Mouse (Mus musculus): ENCODE measurements around the gene Rab25.
"Not testable (repeated sequence)": the region's sequence is repeated elsewhere in the genome, so short reads cannot be mapped to it uniquely, and the experiment has no call there.

Gene Rab25

GRCm38 (mm10) chr3:88548180-88548917 is at the start of gene Rab25:
Gene Rab25, minus strand, starts transcription at chr3:88548300.
- in situ Hi-C loops (cut with MboI; ENCODE audit: low sequenced_read_pairs) = no loop called here

GRCm38 (mm10) chr3:88596547-88596946 is 48.4 kb upstream of the Rab25 start:
- in situ Hi-C loops (cut with MboI; ENCODE audit: low sequenced_read_pairs) = not testable (repeated sequence)

DNA sequence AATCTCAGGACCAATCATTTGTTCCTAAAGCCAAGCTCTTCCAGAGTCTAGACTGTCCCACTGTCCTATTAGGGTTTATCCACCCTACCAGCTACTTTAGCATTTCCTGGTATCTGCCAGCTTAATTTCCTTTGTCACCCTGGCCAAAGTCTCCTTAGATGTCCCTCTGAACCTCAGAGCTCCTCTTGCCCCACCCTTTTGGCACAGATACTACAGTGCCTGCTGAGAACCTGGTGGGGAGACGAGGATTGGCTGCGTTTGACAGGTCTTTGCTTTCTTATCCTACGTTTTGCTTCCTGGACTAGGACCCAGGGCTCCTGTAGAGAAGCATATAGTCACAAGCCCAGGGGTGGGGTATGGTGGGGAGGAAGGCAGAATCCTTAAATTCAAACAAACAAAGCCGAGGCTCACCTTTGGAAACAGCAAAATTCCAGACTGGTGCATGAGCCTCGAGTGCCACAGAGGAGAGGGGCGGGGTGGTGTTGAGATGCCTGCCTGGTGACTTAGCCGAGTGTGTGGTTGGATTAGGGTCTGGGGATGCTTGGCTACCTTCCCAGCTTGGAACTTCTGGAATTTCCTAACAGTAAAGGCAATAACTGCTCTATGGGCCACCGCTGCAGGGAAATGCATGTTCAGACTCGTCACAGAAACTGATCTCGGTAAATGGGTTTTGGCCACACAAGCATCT is 45.9 kb upstream of the Rab25 start:
- in situ Hi-C loops (cut with MboI; ENCODE audit: low sequenced_read_pairs) = no loop called here

DNA sequence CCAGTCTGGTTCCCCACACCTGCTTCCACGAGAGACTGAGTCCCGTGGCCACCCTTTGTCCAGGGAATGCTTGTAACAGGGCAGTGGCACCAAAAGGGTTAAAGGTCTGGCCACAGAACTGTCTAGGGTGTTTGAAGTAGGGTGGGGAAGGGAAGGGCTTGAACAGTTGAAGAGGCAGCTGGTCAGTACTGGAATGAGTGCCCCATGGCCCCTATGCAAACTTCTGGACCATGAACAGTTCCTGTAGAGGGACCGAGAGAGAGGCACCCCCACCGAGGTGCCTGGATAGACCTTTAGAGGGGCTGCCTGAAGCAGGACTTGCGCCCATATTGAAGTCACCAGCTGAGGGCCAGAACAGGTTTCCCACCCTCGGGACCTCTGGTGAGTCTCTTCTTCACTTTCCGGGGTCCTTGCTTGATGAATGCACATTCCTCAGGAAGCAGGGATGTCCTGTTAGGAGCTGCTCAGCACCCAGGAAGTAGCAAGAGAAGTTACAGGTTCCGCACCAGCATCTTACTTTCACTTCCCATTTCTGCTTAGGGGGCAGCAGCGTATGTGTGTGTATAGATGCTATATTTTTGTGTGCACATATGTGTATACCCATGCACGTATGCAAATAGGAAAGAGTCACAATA is 45.0 kb upstream of the Rab25 start:
- in situ Hi-C loops (cut with MboI; ENCODE audit: low sequenced_read_pairs) = no loop called here

- in situ Hi-C loops (cut with MboI; ENCODE audit: low sequenced_read_pairs) = no loop called here
Observed at GRCm38 (mm10) chr3:88591950-88592731, 44.0 kb upstream of the Rab25 start.

DNA sequence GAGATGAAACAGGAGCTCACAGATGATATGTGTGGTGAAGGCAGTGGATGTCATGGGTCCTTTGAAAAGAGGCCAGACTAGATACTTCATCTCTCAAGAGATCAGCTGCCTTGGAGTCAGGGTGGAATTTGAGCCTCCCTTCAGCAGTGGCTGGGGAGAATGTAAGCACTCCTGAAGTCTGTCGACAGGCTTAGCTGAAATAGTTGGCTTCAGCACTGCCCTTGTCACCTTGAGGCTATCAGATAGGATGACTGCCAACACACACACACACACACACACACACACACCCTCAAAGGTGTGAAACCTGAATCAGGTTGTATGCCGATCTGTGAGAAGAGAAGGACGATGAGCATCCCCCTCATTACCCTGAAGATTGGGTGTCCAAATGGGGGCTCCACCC is 42.9 kb upstream of the Rab25 start:
- in situ Hi-C loops (cut with MboI; ENCODE audit: low sequenced_read_pairs) = no loop called here

- in situ Hi-C loops (cut with MboI; ENCODE audit: low sequenced_read_pairs) = no loop called here
Observed at GRCm38 (mm10) chr3:88590246-88590645, 42.1 kb upstream of the Rab25 start.

DNA sequence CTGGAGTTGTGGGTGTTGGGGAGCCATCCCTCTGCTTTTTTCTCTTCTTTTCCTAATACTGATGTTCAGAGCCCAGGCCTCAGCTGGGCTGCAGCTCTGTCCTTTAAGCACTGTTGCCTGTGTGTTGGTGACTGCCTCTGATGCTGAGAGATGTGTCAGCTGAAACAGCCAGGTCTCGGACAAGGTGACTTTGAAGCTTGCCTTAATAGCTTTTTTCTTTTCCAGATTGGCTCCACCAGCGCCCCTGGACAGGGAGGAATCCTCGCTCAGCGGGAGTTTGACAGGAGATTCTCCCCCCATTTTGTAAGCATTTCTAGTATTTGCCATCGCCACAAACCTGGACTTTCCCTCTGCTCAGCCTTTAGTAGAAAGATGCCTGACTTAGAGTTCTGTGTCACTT is 38.5 kb upstream of the Rab25 start:
- in situ Hi-C loops (cut with MboI; ENCODE audit: low sequenced_read_pairs) = no loop called here

- in situ Hi-C loops (cut with MboI; ENCODE audit: low sequenced_read_pairs) = no loop called here
Observed at GRCm38 (mm10) chr3:88585769-88586168, 37.7 kb upstream of the Rab25 start.

DNA sequence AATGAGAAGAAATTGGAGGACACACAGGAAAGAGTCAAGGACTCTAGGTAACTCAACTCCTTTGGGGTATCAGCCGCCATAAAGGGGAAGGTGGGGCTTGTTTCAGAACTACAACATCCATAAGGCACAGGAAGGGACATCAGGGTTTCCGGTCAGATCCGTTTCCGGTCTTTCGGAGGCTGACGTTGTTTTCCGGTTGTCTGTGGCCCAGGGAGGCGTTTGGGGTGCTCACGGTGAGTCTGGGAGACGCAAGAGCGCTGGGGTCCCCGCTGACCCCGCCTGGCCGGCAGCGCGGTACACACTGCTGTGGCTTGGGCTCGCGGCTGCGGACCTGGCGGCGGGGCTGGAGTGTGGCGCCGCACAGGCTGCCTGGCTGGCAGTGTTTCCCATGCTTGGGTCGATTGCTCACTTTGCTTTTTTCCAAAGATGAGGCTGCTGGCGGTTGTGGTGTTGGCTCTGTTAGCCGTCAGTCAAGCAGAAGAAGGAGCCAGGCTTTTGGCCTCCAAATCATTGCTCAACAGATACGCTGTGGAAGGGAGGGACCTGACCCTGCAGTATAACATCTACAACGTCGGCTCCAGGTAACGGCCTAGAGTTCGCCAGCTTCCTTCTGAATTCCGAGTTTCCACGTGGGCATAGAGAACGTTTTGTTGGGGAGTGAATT is 31.5 kb upstream of the Rab25 start:
- in situ Hi-C loops (cut with MboI; ENCODE audit: low sequenced_read_pairs) = no loop called here

- in situ Hi-C loops (cut with MboI; ENCODE audit: low sequenced_read_pairs) = no loop called here
Observed at GRCm38 (mm10) chr3:88578498-88579424, 30.7 kb upstream of the Rab25 start.

DNA sequence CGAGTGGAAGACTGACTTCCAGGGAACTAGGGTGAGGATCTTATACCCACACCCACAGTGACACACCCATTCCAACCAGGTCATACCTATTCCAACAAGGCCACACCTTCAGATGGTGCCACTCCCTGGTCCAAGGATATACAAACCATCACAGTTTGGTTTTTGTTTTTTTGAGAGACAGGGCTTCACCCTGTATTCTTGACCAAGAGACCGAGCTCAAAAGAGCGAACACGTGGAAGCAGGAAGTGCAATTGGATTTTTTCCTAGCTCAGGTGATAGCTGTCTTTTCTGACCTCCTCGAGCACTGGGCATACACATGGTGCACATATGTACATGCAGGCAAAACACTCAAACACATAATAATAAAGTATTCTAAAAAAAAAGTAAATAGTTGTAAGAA is 29.7 kb upstream of the Rab25 start:
- in situ Hi-C loops (cut with MboI; ENCODE audit: low sequenced_read_pairs) = not testable (repeated sequence)

GRCm38 (mm10) chr3:88575540-88575939 is 27.4 kb upstream of the Rab25 start, which contains the start of gene Ssr2:
Gene Ssr2, plus strand, starts transcription at chr3:88575876.
- in situ Hi-C loops (cut with MboI; ENCODE audit: low sequenced_read_pairs) = no loop called here

- in situ Hi-C loops (cut with MboI; ENCODE audit: low sequenced_read_pairs) = no loop called here
Observed at GRCm38 (mm10) chr3:88573810-88574209, 25.7 kb upstream of the Rab25 start.

GRCm38 (mm10) chr3:88572835-88573234 is 24.7 kb upstream of the Rab25 start:
- in situ Hi-C loops (cut with MboI; ENCODE audit: low sequenced_read_pairs) = no loop called here

DNA sequence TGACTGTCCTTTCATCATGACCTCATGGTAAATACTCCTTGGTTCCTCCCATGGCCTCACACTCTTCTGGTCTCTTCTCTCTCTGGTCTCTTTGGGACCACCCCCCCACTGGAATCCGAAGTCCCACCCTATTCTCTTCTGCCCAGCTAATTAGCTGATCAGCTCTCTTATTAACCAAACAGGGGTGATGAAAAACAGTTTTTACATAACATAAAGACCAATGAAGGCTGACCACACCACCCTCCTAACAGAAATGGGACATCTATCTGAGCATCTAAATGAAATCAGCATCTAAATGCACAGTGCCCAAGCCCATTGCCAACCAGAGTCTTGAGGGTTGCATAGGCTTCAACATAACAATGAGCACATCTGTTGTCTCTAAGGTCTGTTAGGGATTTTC is 23.8 kb upstream of the Rab25 start:
- in situ Hi-C loops (cut with MboI; ENCODE audit: low sequenced_read_pairs) = no loop called here

DNA sequence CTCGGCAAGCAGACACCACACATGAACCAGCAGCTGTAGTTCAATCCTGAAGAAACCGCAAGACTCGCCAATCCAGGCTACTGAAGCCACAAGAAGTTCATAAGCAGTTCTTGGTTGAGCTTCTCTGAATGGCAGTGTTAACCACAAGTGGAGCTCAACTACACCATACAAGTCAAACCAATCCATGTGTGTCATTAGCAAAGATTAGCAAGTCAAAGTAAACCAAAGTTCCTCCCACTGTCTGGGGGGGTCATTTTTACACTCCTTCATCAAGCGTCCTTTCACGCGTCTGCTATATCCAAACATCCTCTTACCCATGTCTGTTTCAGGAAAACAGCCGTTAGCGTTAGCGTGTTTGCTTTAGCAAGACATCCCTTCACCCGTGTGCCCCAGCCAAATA is 22.2 kb upstream of the Rab25 start:
- in situ Hi-C loops (cut with MboI; ENCODE audit: low sequenced_read_pairs) = no loop called here

DNA sequence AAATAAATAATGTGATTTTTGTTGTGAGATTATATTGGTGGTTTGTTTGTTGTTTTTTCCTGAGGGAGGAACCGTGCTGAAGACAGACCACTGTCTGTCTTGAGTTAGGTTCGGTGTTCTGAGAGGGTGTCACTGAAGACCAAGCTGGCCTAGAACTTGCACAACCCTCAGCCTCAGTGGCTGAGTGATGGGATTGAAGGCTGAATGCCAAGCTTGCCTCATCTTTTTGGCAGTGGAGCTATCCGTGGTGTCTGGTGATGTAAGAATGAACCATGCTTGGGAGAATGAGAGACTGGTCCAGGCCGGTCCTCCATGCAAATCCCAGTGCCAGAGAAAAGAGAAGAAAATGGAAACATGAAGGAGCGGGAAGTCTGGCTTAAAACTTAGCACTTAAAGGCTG is 21.6 kb upstream of the Rab25 start:
- in situ Hi-C loops (cut with MboI; ENCODE audit: low sequenced_read_pairs) = no loop called here

GRCm38 (mm10) chr3:88569093-88569492 is 21.0 kb upstream of the Rab25 start:
- in situ Hi-C loops (cut with MboI; ENCODE audit: low sequenced_read_pairs) = no loop called here

DNA sequence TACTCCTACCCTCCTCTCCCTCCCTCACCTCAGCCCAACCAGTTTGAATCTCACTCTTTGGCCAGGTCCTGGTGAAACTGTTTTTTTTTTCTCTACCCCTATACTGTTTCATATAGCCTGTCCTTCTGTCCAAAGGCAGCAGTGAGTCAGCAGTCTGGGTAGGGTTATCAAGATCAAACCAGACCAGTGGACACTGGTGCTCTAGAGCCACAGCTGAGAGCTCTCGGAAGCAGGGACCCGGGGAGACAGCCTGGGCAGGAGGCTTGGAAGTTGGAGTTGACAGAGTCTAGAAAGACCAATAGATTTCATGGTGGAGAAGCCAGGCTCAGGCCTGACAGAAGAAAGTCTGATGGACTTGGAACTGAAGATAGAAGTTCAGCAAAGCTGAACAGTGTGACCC is 20.5 kb upstream of the Rab25 start:
- in situ Hi-C loops (cut with MboI; ENCODE audit: low sequenced_read_pairs) = no loop called here
